Mouse (Mus musculus): ENCODE measurements around the gene Hoxc10.

Hoxc10 gene

DNA sequence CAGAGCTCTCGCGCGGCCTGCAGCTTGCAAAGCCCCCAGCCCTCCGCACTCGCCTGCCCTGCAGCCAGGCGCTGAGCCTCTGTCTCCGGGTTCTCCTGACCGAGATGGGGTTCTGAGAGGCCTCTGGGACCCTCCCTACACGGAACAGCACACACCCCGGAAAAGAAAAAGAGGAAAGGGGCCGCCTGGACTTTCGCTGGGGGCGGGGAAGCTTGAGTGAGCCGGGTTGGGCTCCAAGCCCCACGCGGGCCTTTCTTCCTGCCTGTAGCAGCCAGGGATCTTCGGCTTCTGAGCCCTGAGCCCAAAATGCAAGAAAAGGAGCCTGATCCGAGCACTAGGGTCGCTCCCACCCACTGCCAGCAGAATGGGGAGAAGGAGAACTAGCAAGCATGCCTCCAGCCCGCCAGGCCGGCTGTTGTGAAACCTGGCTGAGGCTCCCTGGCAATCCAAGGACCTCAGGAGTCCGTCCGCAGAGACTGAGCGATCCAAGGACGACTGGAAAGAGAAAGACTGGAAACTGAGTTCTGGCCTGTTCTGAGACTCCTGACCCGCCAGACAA lies 45.4 kb downstream of the Hoxc10 start:
- Histone ChIP-seq H3K9me3 (ENCODE audit: low read length) (no peaks in the 10 kb centered on the region), H3K27me3 (ENCODE audit: insufficient read depth, low read length) (peaks cover 99% of the 10 kb centered on the region), H3K36me3 (ENCODE audit: insufficient read depth, low read length) (no peaks in the 10 kb centered on the region), H3K4me3 (replicated peaks; ENCODE audit: low read length) (peak overlapping the region; percentile 20; the same call in 1 of the 2 replicates), H3K4me1 (replicated peaks; ENCODE audit: low read depth, low read length) (peaks cover 53% of the 10 kb centered on the region)
- TF ChIP-seq NANOG (IDR thresholded peaks at IDR 0.05; ENCODE audit: borderline replicate concordance, low read length), result no peak
- no peak for TF ChIP-seq POU5F1 (IDR thresholded peaks at IDR 0.05; ENCODE audit: borderline replicate concordance, low read length)
- TF ChIP-seq CTCF (conservative IDR thresholded peaks at IDR 0.05; ENCODE audit: low read length), result no peak

DNA sequence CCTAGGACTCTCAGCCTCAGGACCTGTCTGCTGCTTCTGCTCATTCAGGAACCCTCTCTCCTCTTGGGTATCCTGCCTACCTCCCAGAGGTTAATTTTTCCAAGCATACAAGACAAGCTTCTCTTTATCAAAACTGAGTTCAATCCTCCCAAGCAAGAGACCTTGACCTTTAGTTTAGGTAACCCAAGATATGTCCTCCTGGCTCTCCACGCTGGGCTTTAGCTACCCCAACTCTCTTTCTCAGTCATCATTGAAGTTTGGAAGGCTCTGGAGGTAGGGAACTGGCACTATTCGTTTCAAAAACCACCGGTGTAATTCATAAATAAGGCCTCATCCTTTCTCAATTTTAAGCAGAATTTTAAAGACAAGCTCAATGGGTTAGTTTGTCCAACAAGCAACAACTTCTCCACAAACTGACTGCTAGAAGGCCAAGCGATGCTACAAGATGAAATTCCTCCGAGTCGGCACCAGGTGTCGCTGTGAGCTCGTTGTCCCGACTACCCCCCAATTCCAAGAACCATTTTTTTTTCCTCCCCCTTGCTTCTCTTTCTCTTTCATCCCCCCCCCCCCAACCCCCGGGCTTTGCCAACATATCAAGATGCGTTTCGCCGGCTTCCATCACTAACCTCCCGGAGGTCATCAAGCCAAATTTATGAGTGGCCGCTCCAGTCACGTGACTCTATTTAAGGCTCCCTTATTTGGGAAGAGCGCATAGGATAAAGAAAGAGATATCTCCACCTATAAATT lies 46.8 kb downstream of the Hoxc10 start:
- Histone ChIP-seq H3K27me3 (ENCODE audit: insufficient read depth, low read length) (peaks cover 99% of the 10 kb centered on the region), H3K9me3 (ENCODE audit: low read length) (no peaks in the 10 kb centered on the region), H3K36me3 (ENCODE audit: insufficient read depth, low read length) (no peaks in the 10 kb centered on the region), H3K4me3 (replicated peaks; ENCODE audit: low read length) (peak overlapping the region; percentile 70), H3K4me1 (replicated peaks; ENCODE audit: low read depth, low read length) (peaks cover 49% of the 10 kb centered on the region)
- peak; percentile 49 for TF ChIP-seq CTCF (conservative IDR thresholded peaks at IDR 0.05; ENCODE audit: low read length)
- no peak for TF ChIP-seq NANOG (IDR thresholded peaks at IDR 0.05; ENCODE audit: borderline replicate concordance, low read length)

DNA sequence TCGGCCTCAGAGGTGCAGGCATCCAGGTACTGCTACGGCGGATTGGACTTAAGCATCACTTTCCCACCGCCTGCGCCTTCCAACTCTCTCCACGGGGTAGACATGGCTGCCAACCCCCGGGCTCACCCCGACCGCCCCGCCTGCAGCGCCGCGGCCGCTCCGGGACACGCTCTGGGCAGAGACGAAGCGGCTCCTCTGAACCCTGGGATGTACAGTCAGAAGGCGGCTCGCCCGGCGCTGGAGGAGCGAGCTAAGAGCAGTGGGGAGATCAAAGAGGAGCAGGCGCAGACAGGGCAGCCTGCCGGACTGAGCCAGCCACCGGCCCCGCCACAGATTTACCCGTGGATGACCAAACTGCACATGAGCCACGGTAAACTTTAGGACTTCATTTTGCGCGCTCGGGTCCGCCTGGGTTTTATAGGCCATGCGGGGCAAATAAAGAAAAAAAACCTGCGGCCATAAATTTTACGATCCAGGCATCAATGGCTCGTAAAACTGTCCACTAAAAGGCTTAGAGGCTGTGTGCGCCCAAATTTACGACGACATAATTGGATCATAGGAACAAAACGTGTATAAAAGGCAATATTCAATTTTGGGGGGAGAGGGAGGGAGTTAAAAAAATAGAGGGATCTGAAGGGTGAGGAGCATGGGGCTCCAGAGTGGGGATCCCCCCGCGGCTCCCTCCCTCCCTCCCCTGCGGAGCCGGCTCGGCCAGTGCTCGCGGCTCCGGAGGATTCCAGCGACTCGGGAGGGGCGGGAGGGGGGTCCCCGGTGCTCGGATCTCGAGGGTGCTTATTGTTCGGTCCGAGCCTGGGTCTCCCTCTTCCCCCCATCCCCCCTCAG lies 47.8 kb downstream of the Hoxc10 start:
- TF ChIP-seq POU5F1 (IDR thresholded peaks at IDR 0.05; ENCODE audit: borderline replicate concordance, low read length) (no peak), CTCF (conservative IDR thresholded peaks at IDR 0.05; ENCODE audit: low read length) (no peak), NANOG (IDR thresholded peaks at IDR 0.05; ENCODE audit: borderline replicate concordance, low read length) (no peak)
- Histone ChIP-seq H3K9me3 (ENCODE audit: low read length) (no peaks in the 10 kb centered on the region), H3K36me3 (ENCODE audit: insufficient read depth, low read length) (no peaks in the 10 kb centered on the region), H3K27me3 (ENCODE audit: insufficient read depth, low read length) (peaks cover 99% of the 10 kb centered on the region), H3K4me3 (replicated peaks; ENCODE audit: low read length) (peak overlapping the region; percentile 70), H3K4me1 (replicated peaks; ENCODE audit: low read depth, low read length) (peaks cover 49% of the 10 kb centered on the region)

DNA sequence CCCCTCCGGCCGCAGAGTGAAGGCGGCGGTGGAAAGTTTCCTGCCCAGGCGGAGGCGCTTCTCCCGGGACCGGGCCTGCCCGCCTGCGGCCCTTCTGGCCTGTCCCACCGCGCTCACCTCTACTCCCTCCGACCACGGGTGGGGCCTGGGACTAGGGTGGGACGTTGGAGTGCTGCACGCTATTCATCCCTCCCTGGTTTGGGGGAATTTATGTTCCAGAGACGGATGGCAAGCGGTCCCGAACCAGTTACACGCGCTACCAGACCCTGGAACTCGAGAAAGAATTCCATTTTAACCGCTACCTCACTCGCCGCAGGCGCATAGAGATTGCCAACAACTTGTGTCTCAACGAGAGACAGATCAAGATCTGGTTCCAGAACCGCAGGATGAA lies 48.4 kb downstream of the Hoxc10 start:
- peak overlapping the region; percentile 46 for H3K4me3 ChIP-seq (replicated peaks; ENCODE audit: low read length)
- peaks cover 99% of the 10 kb centered on the region for H3K27me3 ChIP-seq (ENCODE audit: insufficient read depth, low read length)
- H3K36me3 ChIP-seq (ENCODE audit: insufficient read depth, low read length), result no peaks in the 10 kb centered on the region
- TF ChIP-seq NANOG (IDR thresholded peaks at IDR 0.05; ENCODE audit: borderline replicate concordance, low read length), result no peak
- no peak for TF ChIP-seq CTCF (conservative IDR thresholded peaks at IDR 0.05; ENCODE audit: low read length)
- TF ChIP-seq POU5F1 (IDR thresholded peaks at IDR 0.05; ENCODE audit: borderline replicate concordance, low read length), result no peak
- H3K4me1 ChIP-seq (replicated peaks; ENCODE audit: low read depth, low read length), result peaks cover 42% of the 10 kb centered on the region
- no peaks in the 10 kb centered on the region for H3K9me3 ChIP-seq (ENCODE audit: low read length)

GRCm38 (mm10) chr15:103015406-103016166 lies 49.0 kb downstream of the Hoxc10 start:
- H3K9me3 ChIP-seq (ENCODE audit: low read length), result no peaks in the 10 kb centered on the region
- H3K27me3 ChIP-seq (ENCODE audit: insufficient read depth, low read length), result peaks cover 99% of the 10 kb centered on the region
- H3K4me1 ChIP-seq (replicated peaks; ENCODE audit: low read depth, low read length), result peaks cover 37% of the 10 kb centered on the region
- H3K4me3 ChIP-seq (replicated peaks; ENCODE audit: low read length), result peak overlapping the region; percentile 46
- H3K36me3 ChIP-seq (ENCODE audit: insufficient read depth, low read length), result no peaks in the 10 kb centered on the region
- TF ChIP-seq CTCF (conservative IDR thresholded peaks at IDR 0.05; ENCODE audit: low read length) (no peak), POU5F1 (IDR thresholded peaks at IDR 0.05; ENCODE audit: borderline replicate concordance, low read length) (peak; percentile 84; the same call in 1 of the 2 replicates)

- Histone ChIP-seq H3K9me3 (ENCODE audit: low read length) (peaks cover 9% of the 10 kb centered on the region), H3K4me3 (replicated peaks; ENCODE audit: low read length) (no peak within 1 kb of the TSS), H3K27me3 (ENCODE audit: insufficient read depth, low read length) (peaks cover 98% of the 10 kb centered on the region), H3K36me3 (ENCODE audit: insufficient read depth, low read length) (no peaks in the 10 kb centered on the region), H3K4me1 (replicated peaks; ENCODE audit: low read depth, low read length) (peaks cover 24% of the 10 kb centered on the region)
- TF ChIP-seq NANOG (IDR thresholded peaks at IDR 0.05; ENCODE audit: borderline replicate concordance, low read length), result no peak
Measured at GRCm38 (mm10) chr15:103018636-103019035, 52.0 kb downstream of the Hoxc10 start, which contains the start of gene Hoxc4. Gene Hoxc4, plus strand, starts transcription at chr15:103018934.

DNA sequence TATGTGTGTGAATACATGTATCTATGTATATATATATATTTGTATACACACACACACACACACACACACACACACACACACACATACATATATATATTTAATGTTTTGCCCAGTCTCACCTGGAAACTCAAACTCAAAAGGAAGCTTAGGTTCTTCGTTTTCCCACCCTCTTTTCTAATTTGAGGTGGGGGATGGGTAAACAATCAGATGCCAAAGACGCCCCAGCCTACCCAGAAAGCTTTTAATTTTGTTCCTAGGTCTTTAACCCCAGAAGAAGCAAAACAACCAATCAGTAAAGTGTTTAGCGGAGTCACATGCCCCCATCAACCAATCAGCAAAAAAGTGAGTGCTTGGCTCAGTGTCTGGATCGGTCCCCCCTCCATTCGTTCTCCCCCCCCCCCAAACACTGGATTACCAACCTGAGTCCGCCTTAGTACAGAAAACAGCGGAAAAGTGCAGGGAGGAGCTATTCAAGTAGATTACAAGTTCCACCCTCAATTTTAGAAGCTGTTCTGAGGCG lies 54.4 kb downstream of the Hoxc10 start:
- H3K36me3 ChIP-seq (ENCODE audit: insufficient read depth, low read length), result no peaks in the 10 kb centered on the region
- H3K9me3 ChIP-seq (ENCODE audit: low read length), result peaks cover 9% of the 10 kb centered on the region
- TF ChIP-seq NANOG (IDR thresholded peaks at IDR 0.05; ENCODE audit: borderline replicate concordance, low read length) (no peak), POU5F1 (IDR thresholded peaks at IDR 0.05; ENCODE audit: borderline replicate concordance, low read length) (no peak), CTCF (conservative IDR thresholded peaks at IDR 0.05; ENCODE audit: low read length) (no peak)
- H3K4me3 ChIP-seq (replicated peaks; ENCODE audit: low read length), result no peak overlapping the region
- peaks cover 4% of the 10 kb centered on the region for H3K4me1 ChIP-seq (replicated peaks; ENCODE audit: low read depth, low read length)
- peaks cover 97% of the 10 kb centered on the region for H3K27me3 ChIP-seq (ENCODE audit: insufficient read depth, low read length)
